Mouse (Mus musculus) testis, postnatal 14 days (tissue): ENCODE data around the gene Pik3r5.

Experiments
- DNase-seq: peaks from one replicate; pipeline ENCODE4 v3.0.0; 2021; ENCODE audit warnings: low spot score

Pik3r5 gene

GRCm38 (mm10) chr11:68431699-68432360 lies at the start of gene Pik3r5:
Gene Pik3r5, plus strand, starts transcription at chr11:68432121.
- DNase-seq, result peak; percentile 62

DNA sequence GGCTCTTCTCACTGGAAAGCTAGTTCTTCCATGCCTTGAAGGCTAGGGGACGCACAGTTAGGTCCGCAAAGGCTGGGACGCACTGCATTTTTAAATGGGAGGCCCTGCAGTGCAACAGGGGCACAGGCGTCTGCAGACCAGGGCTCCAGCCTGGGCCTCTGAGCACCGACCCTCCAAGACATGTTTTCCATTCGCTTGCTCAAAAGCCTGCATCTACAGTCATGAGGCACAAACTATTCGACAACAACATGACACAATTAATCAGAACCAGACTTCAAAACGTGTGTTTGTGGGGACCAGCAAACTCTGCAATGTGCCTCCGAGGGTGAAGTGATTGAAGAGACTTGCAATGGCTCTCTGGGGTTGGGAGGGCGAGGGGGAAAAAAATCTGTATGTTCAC lies 48.4 kb upstream of the Pik3r5 start:
- no peak for DNase-seq

- no peak for DNase-seq
Observed at GRCm38 (mm10) chr11:68384131-68384530, 47.8 kb upstream of the Pik3r5 start.

DNA sequence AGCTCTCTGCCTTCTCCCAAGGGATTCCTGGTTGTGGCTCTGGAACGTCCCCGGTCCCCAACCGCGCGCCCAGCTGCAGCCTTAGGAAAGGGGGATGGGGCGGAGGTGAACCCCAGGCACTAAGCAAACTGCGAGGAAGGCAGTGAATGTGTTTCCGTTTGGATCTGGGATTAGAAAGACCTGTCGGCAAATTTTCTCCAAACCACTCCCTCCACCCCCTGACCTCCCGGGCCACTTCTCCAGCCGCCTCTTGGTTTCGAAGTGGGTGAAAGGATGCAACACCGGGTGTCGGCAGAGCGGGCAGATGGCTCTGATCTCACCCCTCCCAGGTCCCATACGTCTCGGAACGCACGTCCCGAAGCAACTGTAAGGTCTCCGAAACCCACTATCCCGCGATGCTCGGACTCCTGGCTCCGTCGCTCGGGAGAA lies 47.3 kb upstream of the Pik3r5 start:
- DNase-seq, result no peak

DNA sequence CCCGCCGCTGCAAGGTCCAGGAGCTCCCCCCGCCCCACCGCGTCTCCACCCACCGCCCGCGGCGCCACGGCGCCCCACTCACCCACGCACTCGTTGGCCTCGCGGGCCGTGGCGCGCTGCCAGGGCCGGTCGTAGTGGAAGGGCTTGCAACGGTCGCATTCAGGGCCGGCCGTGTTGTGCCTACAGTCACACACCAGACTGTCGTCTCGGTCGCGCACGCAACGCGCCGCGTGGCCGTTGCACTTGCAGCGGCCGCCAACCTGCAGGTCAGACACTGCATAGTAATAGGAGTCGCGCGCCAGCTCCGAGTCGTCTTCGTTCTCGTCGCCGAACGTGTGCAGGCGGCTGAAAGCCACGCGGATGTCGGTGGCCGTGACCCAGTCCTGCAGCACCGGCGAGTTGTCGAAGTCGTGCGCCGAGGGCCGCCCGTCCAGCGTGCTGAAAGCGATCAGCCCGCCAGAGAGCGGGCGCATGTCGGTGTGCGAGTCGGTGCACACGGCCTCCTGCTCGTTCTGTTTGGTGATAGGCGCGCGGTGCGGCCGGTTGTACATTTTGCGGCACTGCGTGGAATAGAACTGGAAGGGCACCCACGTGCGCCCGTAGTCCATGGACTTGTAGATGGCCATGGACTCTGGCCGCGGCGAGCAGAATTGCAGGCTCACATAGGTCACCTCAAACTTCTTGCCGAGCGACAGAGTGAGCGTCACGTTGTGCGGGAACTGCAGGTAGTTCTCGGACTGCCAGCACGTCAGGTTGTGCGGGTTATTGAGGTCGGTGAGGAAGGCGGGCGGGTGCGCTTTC lies 46.7 kb upstream of the Pik3r5 start:
- DNase-seq, result no peak

DNA sequence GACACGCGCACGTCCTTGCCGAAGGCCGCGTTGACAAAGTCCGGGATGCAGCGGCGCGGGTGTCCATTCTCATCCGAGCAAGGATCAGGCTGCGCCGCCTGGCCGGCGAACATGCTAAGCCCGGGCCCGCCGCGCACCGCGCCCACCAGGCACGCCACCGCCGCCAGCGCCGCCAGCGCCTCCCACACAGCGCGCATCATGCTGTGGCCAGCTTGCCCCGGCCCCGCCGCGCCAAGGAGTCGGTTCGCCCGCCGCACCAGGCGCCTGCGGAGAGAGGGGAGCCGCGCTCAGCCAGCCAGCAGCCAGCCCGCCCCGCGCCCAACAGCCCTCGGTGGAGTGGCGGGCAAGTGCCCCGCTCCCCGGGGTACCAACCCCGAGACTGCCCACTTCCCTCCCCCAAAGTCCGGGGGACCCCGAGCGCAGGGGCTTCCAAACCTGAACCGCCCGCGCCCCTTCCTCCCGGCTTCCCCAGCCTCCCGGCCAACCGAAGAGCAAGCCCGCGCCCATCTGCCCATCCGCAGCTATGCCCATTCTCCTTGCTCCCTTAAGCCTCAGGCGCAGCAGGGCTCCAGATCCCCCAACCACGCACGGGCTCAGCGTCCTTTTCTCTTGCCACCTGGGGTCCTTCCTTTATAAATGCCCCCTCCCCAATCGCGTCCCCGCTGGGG lies 45.9 kb upstream of the Pik3r5 start:
- DNase-seq, result peak; percentile 15

DNA sequence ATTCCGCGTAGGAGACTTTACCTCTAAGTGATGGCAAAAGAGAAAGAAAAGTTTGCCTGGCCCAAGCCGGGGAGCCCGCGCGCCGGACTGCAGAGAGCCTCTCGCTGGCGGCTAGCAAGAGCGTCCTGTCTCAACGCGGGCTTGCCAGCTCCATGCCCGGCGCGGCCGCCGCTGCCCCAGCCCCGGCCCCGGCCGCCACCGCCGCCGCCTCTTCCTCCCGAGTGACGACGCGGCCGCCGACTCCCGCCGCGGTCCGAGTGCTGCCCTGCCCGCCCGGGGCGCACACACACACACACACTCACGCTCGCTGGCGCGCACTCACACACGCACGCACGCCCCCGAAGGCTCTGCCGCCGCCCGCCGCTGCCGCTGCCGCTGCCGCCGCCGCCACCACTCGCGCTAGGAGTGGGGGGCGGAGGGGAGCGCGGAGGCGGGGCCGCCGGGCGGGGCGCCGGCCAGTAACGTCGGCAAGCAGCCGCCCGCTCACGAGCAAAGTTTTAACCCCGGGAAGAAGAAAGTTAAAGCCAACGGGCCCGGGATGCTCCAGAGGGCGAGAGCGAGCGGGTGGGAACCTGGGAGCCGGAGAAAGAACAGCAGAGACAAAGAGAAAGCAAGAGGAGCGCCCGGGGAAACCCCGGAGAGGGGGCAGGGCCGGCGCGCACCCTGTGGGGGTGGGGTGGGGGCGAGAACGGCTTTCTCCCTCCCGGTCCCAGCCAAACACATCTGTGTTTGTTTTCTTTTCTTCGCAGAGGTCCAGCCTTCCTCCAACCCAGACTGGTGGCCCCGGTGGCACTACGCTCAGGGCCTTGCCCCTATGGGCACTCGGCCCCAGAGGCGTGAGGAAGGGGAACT lies 45.1 kb upstream of the Pik3r5 start:
- DNase-seq, result peak; percentile 19

GRCm38 (mm10) chr11:68387441-68387760 lies 44.5 kb upstream of the Pik3r5 start:
- no peak for DNase-seq

GRCm38 (mm10) chr11:68387971-68388654 lies 43.8 kb upstream of the Pik3r5 start:
- DNase-seq, result peak; percentile 21

DNA sequence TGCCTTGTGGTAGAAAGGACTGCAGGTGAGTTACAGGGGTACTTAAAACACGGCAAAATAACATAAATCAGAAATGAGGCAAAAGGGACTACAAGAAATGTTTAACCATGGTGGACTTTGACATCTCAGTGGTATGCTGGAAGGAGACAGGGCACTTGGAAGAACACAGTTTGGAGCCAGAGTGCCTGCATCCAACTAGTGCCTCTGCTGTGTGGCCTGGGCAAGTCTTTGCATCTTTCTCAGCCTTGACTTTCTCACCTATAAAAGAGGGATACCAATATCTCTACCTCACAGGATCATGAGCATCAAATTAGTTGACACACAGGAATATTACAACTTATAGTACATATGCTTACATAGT lies 43.3 kb upstream of the Pik3r5 start:
- no peak for DNase-seq

DNA sequence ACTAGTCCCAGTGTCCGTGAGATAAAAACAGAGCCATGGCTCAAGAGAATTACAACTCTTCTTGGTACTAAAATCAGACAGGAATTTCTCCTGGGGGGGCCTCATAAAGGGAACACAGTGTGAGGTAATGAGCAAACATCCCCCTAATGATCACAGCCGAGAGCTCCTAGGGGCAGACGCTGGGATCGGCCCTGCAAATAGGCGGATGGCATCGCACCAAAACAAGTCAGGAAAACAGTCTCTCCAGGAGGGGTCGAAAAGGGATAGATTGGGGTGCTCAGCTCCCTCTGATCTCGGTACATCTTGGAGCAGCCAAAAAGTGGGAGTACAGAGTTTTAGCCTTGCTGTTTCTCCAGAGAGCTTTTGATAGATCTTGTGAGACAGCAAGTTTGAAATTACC lies 42.3 kb upstream of the Pik3r5 start:
- DNase-seq, result peak; percentile 14

- no peak for DNase-seq
Observed at GRCm38 (mm10) chr11:68390381-68391287, 41.3 kb upstream of the Pik3r5 start.

GRCm38 (mm10) chr11:68393897-68394490 lies 37.9 kb upstream of the Pik3r5 start:
- DNase-seq, result no peak

GRCm38 (mm10) chr11:68394749-68395148 lies 37.2 kb upstream of the Pik3r5 start:
- DNase-seq, result no peak

- no peak for DNase-seq
Observed at GRCm38 (mm10) chr11:68395546-68395945, 36.4 kb upstream of the Pik3r5 start.

DNA sequence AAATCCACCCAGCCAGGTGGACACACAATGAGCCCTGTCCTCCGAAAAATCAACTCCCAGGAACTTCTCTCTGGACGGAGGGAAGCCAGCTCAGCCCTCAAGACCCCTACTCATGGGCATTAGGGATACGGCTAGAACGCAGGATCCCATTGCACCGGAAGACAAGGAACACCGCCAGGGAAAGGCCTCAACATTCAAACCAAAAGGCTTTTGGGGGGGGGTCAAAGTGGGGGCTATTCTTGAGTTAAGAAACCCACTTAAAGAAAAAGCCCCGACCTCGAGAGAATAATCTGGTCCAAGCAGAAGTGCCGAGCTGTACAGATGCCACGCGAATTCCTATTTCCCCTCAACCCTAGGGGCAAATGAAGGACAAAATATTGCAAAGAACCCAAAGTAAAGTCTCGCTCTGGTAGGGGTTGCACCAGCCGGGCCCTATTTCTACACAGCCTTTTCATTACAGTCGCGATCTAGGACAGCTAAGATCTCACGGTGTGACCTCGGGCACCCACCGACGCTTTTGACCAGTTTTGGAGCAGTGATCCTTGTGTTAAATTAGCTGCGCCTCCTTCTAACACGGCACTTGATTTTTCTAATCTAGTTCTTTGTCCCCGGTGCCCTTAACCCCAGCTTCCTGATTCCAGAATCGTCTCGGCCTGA lies 32.9 kb upstream of the Pik3r5 start:
- DNase-seq, result no peak

DNA sequence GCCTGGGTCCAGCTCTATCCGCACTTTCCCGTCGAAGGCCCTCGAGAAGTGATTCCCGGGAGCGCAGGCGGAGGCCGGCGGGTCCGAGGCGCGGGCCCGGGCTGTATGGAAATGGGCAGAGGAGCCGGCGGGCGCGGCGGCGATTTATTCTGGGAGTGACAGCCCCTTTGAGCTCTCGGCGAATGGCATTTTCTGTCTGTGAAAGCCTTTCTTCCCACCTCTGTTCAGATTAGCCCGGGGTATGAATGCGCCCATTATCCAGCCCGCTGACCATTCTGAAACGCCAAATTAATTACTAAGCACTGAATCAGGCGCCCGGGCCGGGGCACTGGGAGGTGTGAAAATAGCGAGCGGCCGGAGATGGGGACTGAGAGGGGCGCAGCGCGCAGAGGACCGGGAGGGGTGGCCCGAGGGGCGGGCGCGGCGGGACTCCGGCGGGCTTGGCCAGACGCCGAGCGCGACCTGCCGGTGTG lies 32.3 kb upstream of the Pik3r5 start:
- DNase-seq, result no peak

DNA sequence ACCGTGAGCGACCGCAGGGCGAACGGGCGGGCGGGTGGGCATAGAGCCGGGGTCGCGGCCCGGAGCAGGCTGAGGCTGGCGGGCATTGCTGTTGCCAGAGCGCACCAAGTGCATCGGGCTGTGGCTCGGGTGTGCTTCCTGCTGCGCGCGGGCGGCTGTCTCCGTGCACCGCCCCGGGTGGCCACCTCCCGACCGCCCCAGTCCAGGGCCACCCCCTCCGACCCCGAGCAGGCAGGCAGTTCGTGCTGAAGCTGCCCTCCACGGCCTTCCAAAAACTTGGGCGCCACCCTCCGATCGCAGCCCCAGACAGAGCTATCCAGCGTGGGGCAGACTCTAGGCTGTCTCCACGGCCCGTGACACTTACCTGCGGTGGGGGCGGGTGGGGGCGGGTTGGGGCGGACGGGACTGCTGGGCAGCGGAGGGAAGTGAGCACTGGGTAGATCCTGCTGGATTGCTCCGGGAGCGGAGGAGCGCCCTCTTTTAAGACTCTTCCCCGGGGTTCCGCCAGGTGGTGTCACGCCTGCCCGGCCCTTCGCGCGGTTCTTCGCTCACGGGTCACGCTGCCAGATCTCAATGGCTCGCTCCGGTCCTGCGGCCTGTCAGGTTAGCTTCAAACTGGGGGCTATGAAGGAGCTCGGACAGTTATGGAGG lies 31.8 kb upstream of the Pik3r5 start:
- DNase-seq, result no peak

DNA sequence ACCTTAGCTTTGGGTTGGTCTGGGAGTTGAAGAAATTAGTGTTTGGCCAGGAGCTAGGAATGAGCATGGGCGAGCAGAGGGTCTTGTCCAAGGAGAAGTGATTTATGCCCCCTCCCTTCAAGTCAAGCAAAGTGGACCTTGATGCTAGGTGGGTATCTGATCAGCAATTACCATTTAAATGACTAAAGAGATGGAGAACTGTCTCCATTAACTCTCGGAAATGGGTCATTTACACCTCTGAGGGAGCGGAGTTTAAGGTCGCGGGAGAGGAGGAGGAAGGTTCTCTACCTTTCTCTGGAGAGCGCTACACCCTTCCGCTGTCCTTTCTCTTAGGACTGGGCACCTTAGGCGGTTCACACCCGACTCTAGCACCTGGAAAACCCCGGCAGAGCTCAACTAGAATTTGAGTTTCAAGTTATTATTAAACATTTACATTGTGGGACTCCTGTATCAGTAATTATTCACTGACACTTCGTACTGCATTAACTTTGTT lies 31.1 kb upstream of the Pik3r5 start, which contains the start of gene Ntn1:
TSS of gene Ntn1 (minus strand) at position 97 of the 493 bp plus-strand sequence.
- no peak for DNase-seq
